In genomic region chr13:56741691-56742090, GRCm38 (mm10) we compare ENCODE assay signal across 26 mouse cellular contexts. TPM values are rescaled to one million over a fixed set of nuclear protein-coding genes. Genes with fewer than 3 reads are reported as not detected.
DNase-seq lines count a peak whose midpoint lies in the region; ATAC-seq and TF ChIP-seq lines count a peak whose summit lies in the region.
"Had no signal": no experiment of that assay in that cellular context is flagged by ENCODE, and none has a peak within 500 bp of the region (broad histone marks: within the 10 kb centered on the region; RNA-seq: fewer than 3 reads in every experiment).

No protein-coding gene starts in this region.

- H3K79me2 ChIP-seq in myocyte (ENCODE audit: control insufficient read depth, insufficient read depth) = no peaks in the 10 kb centered on the region

- H3K4me1 ChIP-seq in forebrain, embryonic 13.5 days = peaks cover 9% of the 10 kb centered on the region; the same call in 1 of the 2 replicates
- H3K4me1 ChIP-seq in forebrain, postnatal 0 days (ENCODE audit: insufficient read depth) = no peaks in the 10 kb centered on the region
- 0 out of 2 replicates have a peak, but pooled peaks cover 4% of the 10 kb centered on the region for H3K4me1 ChIP-seq in heart, embryonic 10.5 days
- H3K4me1 ChIP-seq in heart, embryonic 11.5 days (ENCODE audit: control insufficient read depth, insufficient read depth, low read length) = no peaks in the 10 kb centered on the region
- H3K4me1 ChIP-seq: embryonic facial prominence, embryonic 13.5 days; embryonic facial prominence, embryonic 15.5 days had no signal

- H3K4me3 ChIP-seq in forebrain, embryonic 13.5 days = no peak overlapping the region
- H3K4me3 ChIP-seq in forebrain, postnatal 0 days (ENCODE audit: low read depth, low read length) = no peak overlapping the region
- no peak overlapping the region for H3K4me3 ChIP-seq in heart, embryonic 10.5 days
- H3K4me3 ChIP-seq in heart, embryonic 11.5 days (ENCODE audit: low read depth, low read length) = no peak overlapping the region
- no peak overlapping the region for H3K4me3 ChIP-seq in myocyte
- H3K4me3 ChIP-seq: embryonic facial prominence, embryonic 13.5 days; embryonic facial prominence, embryonic 15.5 days; erythroblast, embryonic 14.5 days; forebrain, embryonic 10.5 days; forebrain, embryonic 15.5 days had no signal

- DNase-seq in forebrain, postnatal 0 days = no peak
- DNase-seq in heart, embryonic 10.5 days (ENCODE audit: low spot score) = peak; percentile 33
- DNase-seq in testis, postnatal 10 days (ENCODE audit: low spot score) = peak; percentile 35
- no peak for DNase-seq in testis, postnatal 14 days (ENCODE audit: low spot score)
- no peak for DNase-seq in left cerebral cortex, postnatal 36 days (ENCODE audit: low spot score in 2 of 2)
- DNase-seq: adrenal gland, adult 2 months; adrenal gland, postnatal 10 days; adrenal gland, postnatal 25 days; cerebellum, adult 11 months; cerebellum, adult 18-20 months; cerebellum, adult 8-10 months; cerebellum, adult 9-11 months; cerebellum, postnatal 14 days; cerebellum, postnatal 36 days; embryo, embryonic 11 days had no signal

- no peak overlapping the region for H3ac ChIP-seq in myocyte (ENCODE audit: control insufficient read depth, insufficient read length)

- no peak for TF ChIP-seq POLR2A in myocyte (IDR thresholded peaks at IDR 0.05; ENCODE audit: insufficient read length, low read depth)

- TF ChIP-seq CTCF in forebrain, postnatal 0 days (IDR thresholded peaks at IDR 0.05; ENCODE audit: low read depth) = no peak

- H3K9ac ChIP-seq in forebrain, embryonic 13.5 days = no peak overlapping the region
- no peak overlapping the region for H3K9ac ChIP-seq in forebrain, postnatal 0 days
- H3K9ac ChIP-seq in heart, embryonic 11.5 days (ENCODE audit: low read depth, low read length) = no peak overlapping the region
- H3K9ac ChIP-seq: embryonic facial prominence, embryonic 13.5 days; embryonic facial prominence, embryonic 15.5 days; forebrain, embryonic 15.5 days had no signal

- WGBS in forebrain, embryonic 13.5 days = 81% methylated on average over 7 of the region's 7 CpGs
- WGBS in forebrain, postnatal 0 days = 79% methylated on average over 7 of the region's 7 CpGs
- 80% methylated on average over 7 of the region's 7 CpGs for WGBS in heart, embryonic 10.5 days
- 81% methylated on average over 7 of the region's 7 CpGs for WGBS in heart, embryonic 11.5 days (ENCODE audit: insufficient replicate concordance)

- no peaks in the 10 kb centered on the region for H3K27me3 ChIP-seq in forebrain, embryonic 13.5 days
- no peaks in the 10 kb centered on the region for H3K27me3 ChIP-seq in forebrain, postnatal 0 days (ENCODE audit: insufficient read depth, low read length)
- no peaks in the 10 kb centered on the region for H3K27me3 ChIP-seq in heart, embryonic 10.5 days (ENCODE audit: insufficient read depth, poor library complexity, severe bottlenecking)
- no peaks in the 10 kb centered on the region for H3K27me3 ChIP-seq in heart, embryonic 11.5 days (ENCODE audit: control insufficient read depth, insufficient read depth, low read length)
- no peaks in the 10 kb centered on the region for H3K27me3 ChIP-seq in myocyte (ENCODE audit: control insufficient read depth, insufficient read depth, insufficient read length)
- H3K27me3 ChIP-seq: embryonic facial prominence, embryonic 13.5 days; embryonic facial prominence, embryonic 15.5 days; forebrain, embryonic 15.5 days had no signal

- peaks cover 40% of the 10 kb centered on the region for H3K36me3 ChIP-seq in forebrain, embryonic 13.5 days (ENCODE audit: poor library complexity, severe bottlenecking)
- peaks cover 35% of the 10 kb centered on the region for H3K36me3 ChIP-seq in forebrain, postnatal 0 days (ENCODE audit: insufficient read depth)
- peaks cover 37% of the 10 kb centered on the region for H3K36me3 ChIP-seq in heart, embryonic 10.5 days
- peaks cover 13% of the 10 kb centered on the region for H3K36me3 ChIP-seq in heart, embryonic 11.5 days (ENCODE audit: control insufficient read depth, insufficient read depth, low read length)
- peaks cover 34% of the 10 kb centered on the region for H3K36me3 ChIP-seq in myocyte (ENCODE audit: control insufficient read depth, insufficient read depth)

- no peaks in the 10 kb centered on the region for H3K9me3 ChIP-seq in forebrain, embryonic 13.5 days (replicated peaks)
- H3K9me3 ChIP-seq in forebrain, postnatal 0 days (ENCODE audit: low read length) = no peaks in the 10 kb centered on the region
- H3K9me3 ChIP-seq in heart, embryonic 10.5 days = no peaks in the 10 kb centered on the region
- H3K9me3 ChIP-seq in heart, embryonic 11.5 days (replicated peaks; ENCODE audit: control insufficient read depth, low read length) = no peaks in the 10 kb centered on the region
- H3K9me3 ChIP-seq: embryonic facial prominence, embryonic 13.5 days; embryonic facial prominence, embryonic 15.5 days; forebrain, embryonic 10.5 days; forebrain, embryonic 15.5 days had no signal

- H3K27ac ChIP-seq in forebrain, embryonic 13.5 days = peak overlapping the region; percentile 5; the same call in 1 of the 2 replicates
- no peak overlapping the region for H3K27ac ChIP-seq in forebrain, postnatal 0 days (ENCODE audit: low read depth, low read length)
- H3K27ac ChIP-seq in heart, embryonic 10.5 days = no peak overlapping the region
- no peak overlapping the region for H3K27ac ChIP-seq in heart, embryonic 11.5 days (ENCODE audit: low read depth, low read length)
- H3K27ac ChIP-seq: embryonic facial prominence, embryonic 13.5 days; embryonic facial prominence, embryonic 15.5 days; forebrain, embryonic 10.5 days had no signal

- no peak for ATAC-seq in forebrain, embryonic 13.5 days
- no peak for ATAC-seq in forebrain, postnatal 0 days
- no peak for ATAC-seq in heart, embryonic 11.5 days (replicated peaks; ENCODE audit: insufficient number of reproducible peaks, low FRiP score, low TSS enrichment)

- H3K4me2 ChIP-seq in forebrain, embryonic 13.5 days = no peak overlapping the region
- H3K4me2 ChIP-seq in forebrain, postnatal 0 days (ENCODE audit: low read depth) = no peak overlapping the region
- no peak overlapping the region for H3K4me2 ChIP-seq in heart, embryonic 11.5 days
- H3K4me2 ChIP-seq in myocyte (ENCODE audit: low read depth) = no peak overlapping the region
- H3K4me2 ChIP-seq: embryonic facial prominence, embryonic 13.5 days; embryonic facial prominence, embryonic 15.5 days; forebrain, embryonic 15.5 days had no signal

- intact Hi-C loops in left cerebral cortex, postnatal 36 days (cut with DNase I) = no loop called here

TF ChIP-seq in myocyte, 11 proteins besides CTCF, POLR2A, EP300 and RAD21:
- no peak for TF ChIP-seq TCF12 (IDR thresholded peaks at IDR 0.05; ENCODE audit: insufficient read depth, poor library complexity, severe bottlenecking)
- no peak for TF ChIP-seq E2F4 (IDR thresholded peaks at IDR 0.05; ENCODE audit: insufficient read depth)
- TF ChIP-seq REST (IDR thresholded peaks at IDR 0.05; ENCODE audit: insufficient read depth, insufficient read length) = no peak
- TF ChIP-seq POLR2AphosphoS2 (IDR thresholded peaks at IDR 0.05; ENCODE audit: insufficient read length, low read depth) = peak; percentile 39
- TF ChIP-seq USF1 (IDR thresholded peaks at IDR 0.05; ENCODE audit: low read depth) = no peak

RNA-seq across cellular contexts. Expression of gene Gm45623, which starts 11.9 kb away (rescaled TPM):
- 0.37 and 0.55 TPM in 2 replicates for polyA plus RNA-seq in forebrain, embryonic 13.5 days (2015; fragmentation: Nextera tagmentation; extraction: Ambion mirVana)
- total RNA-seq in forebrain, postnatal 0 days (2014; rRNA removed) = 8.8 and 9.8 TPM in 2 replicates
- polyA plus RNA-seq in forebrain, postnatal 0 days (2015; fragmentation: Nextera tagmentation; extraction: Ambion mirVana) = 1.7 and 3.4 TPM in 2 replicates
- polyA plus RNA-seq in heart, embryonic 10.5 days (2016; fragmentation: Nextera tagmentation; extraction: Ambion mirVana) = 0.49 and 0.67 TPM in 2 replicates
- polyA plus RNA-seq in heart, embryonic 11.5 days (2014; fragmentation: Nextera tagmentation; extraction: Ambion mirVana) = 0.84 and 0.89 TPM in 2 replicates
- not detected for polyA plus RNA-seq in myocyte (2012; fragmentation: generic; extraction: Trizol)
- 10 to 100 TPM; 13.0 to 16.7 TPM for total RNA-seq in left cerebral cortex, postnatal 36 days (2021)
- total RNA-seq: adrenal gland, adult 2 months; adrenal gland, postnatal 25 days; common myeloid progenitor, adult 5-6 weeks; ES-E14; MEL had no signal
- polyA plus RNA-seq: adrenal gland, adult 2 months; erythroblast, embryonic 14.5 days; forebrain, embryonic 10.5 days had no signal

RNA-seq across cellular contexts. Expression of gene Smad5, which starts 38.9 kb away (rescaled TPM):
- polyA plus RNA-seq in forebrain, embryonic 13.5 days (2015; fragmentation: Nextera tagmentation; extraction: Ambion mirVana) = 32.0 and 36.8 TPM in 2 replicates
- total RNA-seq in forebrain, postnatal 0 days (2014; rRNA removed) = 45.2 and 54.6 TPM in 2 replicates
- polyA plus RNA-seq in forebrain, postnatal 0 days (2015; fragmentation: Nextera tagmentation; extraction: Ambion mirVana) = 15.7 and 17.1 TPM in 2 replicates
- 20.7 and 23.0 TPM in 2 replicates for polyA plus RNA-seq in heart, embryonic 10.5 days (2016; fragmentation: Nextera tagmentation; extraction: Ambion mirVana)
- 25.7 and 26.3 TPM in 2 replicates for polyA plus RNA-seq in heart, embryonic 11.5 days (2014; fragmentation: Nextera tagmentation; extraction: Ambion mirVana)
- 12.7 TPM for polyA plus RNA-seq in myocyte (2012; fragmentation: generic; extraction: Trizol)
- total RNA-seq in left cerebral cortex, postnatal 36 days (2021) = 10 to 100 TPM; 18.1 to 23.1 TPM

Comparison
In these comparisons a context has a peak if more than half of its experiments do, and no peak if none do; other contexts are left out.
1. DNase-seq: peak in heart, embryonic 10.5 days (single experiment) and testis, postnatal 10 days (single experiment); none in forebrain, postnatal 0 days (single experiment), testis, postnatal 14 days (single experiment) and left cerebral cortex, postnatal 36 days (0 of 2).